Mouse (Mus musculus) embryonic facial prominence, embryonic 13.5 days (tissue): ENCODE results near the gene Gm28038. TPM values are rescaled to one million over a fixed set of nuclear protein-coding genes. Genes with fewer than 3 reads are reported as not detected.

Experiments used
- ATAC-seq: fragments of 200-750 bp; cut with Nextera tagmentation; 2 replicates; pipeline ENCODE4 v1.8.0; 2017; ENCODE audit warnings: low read depth; ENCODE audit not compliant: insufficient number of reproducible peaks, insufficient read depth, low FRiP score, low TSS enrichment
- H3K27ac ChIP-seq: fragments of 300-500 bp; sonication (generic); 2 replicates; pipeline ENCODE4 v1.5.1; 2015; ENCODE audit warnings: moderate library complexity, mild to moderate bottlenecking, inconsistent platforms
- H3K27me3 ChIP-seq: fragments of 300-500 bp; sonication (generic); 2 replicates; pipeline ENCODE4 v1.6.1; 2015; ENCODE audit warnings: mild to moderate bottlenecking, inconsistent platforms
- H3K36me3 ChIP-seq: fragments of 300-500 bp; sonication (generic); 2 replicates; pipeline ENCODE4 v1.6.1; 2015; ENCODE audit warnings: mild to moderate bottlenecking, inconsistent platforms
- H3K4me1 ChIP-seq: fragments of 300-500 bp; sonication (generic); 2 replicates; pipeline ENCODE4 v1.6.1; 2015; ENCODE audit warnings: inconsistent platforms
- H3K4me2 ChIP-seq: fragments of 300-500 bp; sonication (generic); 2 replicates; pipeline ENCODE4 v1.6.1; 2015; ENCODE audit warnings: moderate library complexity, mild to moderate bottlenecking, inconsistent platforms
- H3K4me3 ChIP-seq: fragments of 300-500 bp; sonication (generic); 2 replicates; pipeline ENCODE4 v1.5.1; 2015; ENCODE audit warnings: mild to moderate bottlenecking, inconsistent platforms
- H3K9ac ChIP-seq: fragments of 300-500 bp; sonication (generic); 2 replicates; pipeline ENCODE4 v1.6.1; 2015; ENCODE audit warnings: mild to moderate bottlenecking, inconsistent platforms
- H3K9me3 ChIP-seq: fragments of 300-500 bp; sonication (generic); 2 replicates; pipeline ENCODE4 v1.6.1; 2016; ENCODE audit warnings: inconsistent platforms
- WGBS: fragments of 180-500 bp; shearing (Covaris S2); methylation state at CpG from one replicate; pipeline ENCODE4 v1.1.7; 2015; ENCODE audit warnings: mixed read lengths; 5-methylcytosine and 5-hydroxymethylcytosine counted together
- polyA plus RNA-seq: library from polyadenylated mRNA; unstranded; fragments of >200 nt; fragmentation: Nextera tagmentation; extraction: Ambion mirVana; gene quantifications from 2 replicates; pipeline ENCODE4 v1.2.1, GENCODE M21; 2015

The Gm28038 gene
- polyA plus RNA-seq, 1 experiment from 2014 or later: not detected

GRCm38 (mm10) chr2:30306087-30306486 is 25.2 kb downstream of the Gm28038 start:
- no peak for ATAC-seq
- 92% methylated on average over 7 of the region's 7 CpGs for WGBS
- Histone ChIP-seq H3K4me2 (no peak overlapping the region), H3K4me1 (no peaks in the 10 kb centered on the region), H3K27me3 (no peaks in the 10 kb centered on the region), H3K27ac (no peak overlapping the region), H3K4me3 (no peak overlapping the region), H3K9ac (no peak overlapping the region), H3K9me3 (no peaks in the 10 kb centered on the region), H3K36me3 (peaks cover 100% of the 10 kb centered on the region)

DNA sequence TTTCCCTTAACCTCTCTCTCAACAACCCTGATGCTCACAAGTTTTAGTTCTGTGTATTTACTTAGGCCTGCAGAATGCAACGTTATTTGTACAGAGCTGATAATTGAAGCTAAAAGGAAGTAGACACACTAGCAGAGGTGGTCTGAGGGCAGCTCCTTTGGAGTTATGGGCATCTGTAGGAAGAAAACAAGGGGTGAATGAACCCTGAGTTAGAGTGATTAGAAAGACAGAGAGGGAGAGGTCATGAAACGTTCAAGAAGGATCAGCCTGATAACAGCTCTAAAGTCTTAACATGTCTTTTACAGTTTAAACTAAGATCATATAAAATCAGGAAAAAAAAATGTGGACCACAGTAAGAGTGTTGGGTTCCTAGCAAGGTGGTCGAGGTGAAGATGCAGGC is 28.5 kb downstream of the Gm28038 start:
- H3K4me2 ChIP-seq: no peak overlapping the region
- no peaks in the 10 kb centered on the region for H3K27me3 ChIP-seq
- H3K36me3 ChIP-seq: peaks cover 98% of the 10 kb centered on the region
- no peaks in the 10 kb centered on the region for H3K9me3 ChIP-seq
- ATAC-seq: no peak
- H3K27ac ChIP-seq: no peak overlapping the region
- WGBS: 86% methylated on average over 3 of the region's 3 CpGs
- H3K4me3 ChIP-seq: no peak overlapping the region
- no peaks in the 10 kb centered on the region for H3K4me1 ChIP-seq
- H3K9ac ChIP-seq: no peak overlapping the region; the same call in 1 of the 2 replicates

DNA sequence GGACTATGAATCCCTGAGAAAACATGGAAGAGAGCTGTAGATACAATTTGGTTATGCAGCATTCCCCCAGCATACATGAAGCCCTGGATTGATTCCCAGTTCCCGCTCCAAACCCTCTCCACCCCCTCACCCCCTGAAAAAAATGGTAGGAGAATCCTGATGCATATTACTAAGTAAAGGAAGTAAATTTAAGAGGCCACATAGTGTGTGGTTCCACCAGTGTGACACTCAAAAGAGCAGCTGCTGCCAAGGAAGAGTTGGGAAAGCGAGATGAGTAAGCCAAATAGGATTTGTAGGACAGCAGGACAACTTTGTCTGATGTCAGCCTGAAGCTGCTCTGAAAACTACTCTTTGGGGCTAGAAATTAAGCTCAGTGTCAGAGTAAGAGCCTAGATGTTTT is 30.6 kb downstream of the Gm28038 start:
- Histone ChIP-seq H3K9ac (no peak overlapping the region), H3K27ac (no peak overlapping the region), H3K4me2 (no peak overlapping the region), H3K36me3 (peaks cover 97% of the 10 kb centered on the region), H3K4me3 (no peak overlapping the region), H3K27me3 (no peaks in the 10 kb centered on the region), H3K4me1 (no peaks in the 10 kb centered on the region), H3K9me3 (no peaks in the 10 kb centered on the region)
- WGBS: 99% methylated on average over 2 of the region's 2 CpGs
- ATAC-seq: no peak

DNA sequence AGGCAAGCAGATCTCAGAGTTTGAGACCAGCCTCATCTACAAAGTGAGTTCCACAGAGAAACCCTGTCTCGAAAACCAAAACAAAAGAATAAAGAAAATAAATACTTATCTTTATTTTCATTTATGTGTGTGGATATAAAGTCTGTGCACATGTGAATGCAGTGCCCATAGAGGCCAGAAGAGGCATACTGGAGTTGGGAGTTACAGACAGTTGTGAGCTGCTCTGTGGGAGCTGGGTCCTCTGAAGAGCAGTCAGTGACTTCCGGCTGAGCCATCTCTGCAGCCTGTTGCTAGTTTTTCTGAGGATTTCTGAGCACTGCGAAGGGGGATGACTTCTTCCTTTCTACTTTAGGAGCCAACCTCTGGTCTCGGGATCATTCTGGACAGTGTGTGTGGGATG is 35.3 kb downstream of the Gm28038 start:
- Histone ChIP-seq H3K27me3 (no peaks in the 10 kb centered on the region), H3K4me1 (no peaks in the 10 kb centered on the region), H3K4me3 (no peak overlapping the region), H3K9ac (no peak overlapping the region), H3K36me3 (peaks cover 92% of the 10 kb centered on the region), H3K27ac (no peak overlapping the region), H3K9me3 (no peaks in the 10 kb centered on the region), H3K4me2 (no peak overlapping the region)
- 85% methylated on average over 4 of the region's 4 CpGs for WGBS
- ATAC-seq: no peak

DNA sequence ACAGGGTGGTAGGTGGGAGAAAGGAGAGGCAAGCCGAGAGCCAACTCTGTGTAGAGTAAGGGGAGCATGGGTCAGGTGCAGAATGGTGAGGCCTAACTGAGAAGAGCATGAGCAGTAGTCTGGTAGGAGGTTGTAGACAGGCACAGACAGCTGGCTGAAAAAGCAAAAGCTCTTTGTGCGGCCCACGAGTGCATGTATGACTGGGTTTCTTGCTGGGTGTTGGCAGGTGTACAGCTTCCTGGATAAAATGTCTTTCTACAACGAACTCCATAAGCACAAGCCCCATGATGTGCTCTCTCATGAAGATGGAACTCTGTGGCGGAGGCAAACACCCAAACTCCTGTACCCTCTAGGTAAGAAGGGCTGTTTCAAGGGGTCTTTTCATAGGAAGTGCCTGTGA is 36.1 kb downstream of the Gm28038 start:
- peaks cover 94% of the 10 kb centered on the region for H3K36me3 ChIP-seq
- no peak overlapping the region for H3K27ac ChIP-seq
- no peak overlapping the region for H3K9ac ChIP-seq
- no peaks in the 10 kb centered on the region for H3K27me3 ChIP-seq
- WGBS: 90% methylated on average over 5 of the region's 5 CpGs
- ATAC-seq: no peak
- no peaks in the 10 kb centered on the region for H3K4me1 ChIP-seq
- no peak overlapping the region for H3K4me2 ChIP-seq
- no peaks in the 10 kb centered on the region for H3K9me3 ChIP-seq
- no peak overlapping the region for H3K4me3 ChIP-seq

- no peak for ATAC-seq
- H3K36me3 ChIP-seq: peaks cover 94% of the 10 kb centered on the region
- no peak overlapping the region for H3K27ac ChIP-seq
- 86% methylated on average over 4 of the region's 4 CpGs for WGBS
- H3K27me3 ChIP-seq: no peaks in the 10 kb centered on the region
- H3K9ac ChIP-seq: no peak overlapping the region
- H3K4me3 ChIP-seq: no peak overlapping the region
- H3K9me3 ChIP-seq: no peaks in the 10 kb centered on the region
- no peaks in the 10 kb centered on the region for H3K4me1 ChIP-seq
- H3K4me2 ChIP-seq: no peak overlapping the region
Observed at GRCm38 (mm10) chr2:30319260-30319659, 38.4 kb downstream of the Gm28038 start.

DNA sequence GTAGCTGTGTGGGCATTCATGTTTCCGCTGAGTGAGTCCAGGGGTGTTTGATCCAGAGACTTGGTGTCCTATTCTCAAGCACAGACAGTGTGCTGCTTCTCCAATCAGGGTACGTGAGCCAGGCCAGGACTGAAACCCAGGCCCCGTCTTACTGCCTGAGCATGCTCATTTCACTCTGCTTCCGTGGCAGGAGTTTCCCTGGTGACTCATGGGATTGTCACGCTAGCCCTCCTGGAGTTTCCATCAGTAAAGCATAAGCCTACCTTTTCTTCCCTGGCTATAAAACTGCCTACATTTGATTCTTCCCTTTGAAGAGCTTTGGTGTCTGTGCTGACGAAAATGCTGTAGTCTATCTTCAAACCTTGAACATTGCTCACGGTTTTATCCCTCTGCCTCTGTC is 42.3 kb downstream of the Gm28038 start:
- Histone ChIP-seq H3K9me3 (no peaks in the 10 kb centered on the region), H3K27ac (no peak overlapping the region), H3K27me3 (no peaks in the 10 kb centered on the region), H3K36me3 (peaks cover 94% of the 10 kb centered on the region), H3K4me2 (no peak overlapping the region), H3K4me1 (no peaks in the 10 kb centered on the region), H3K9ac (no peak overlapping the region), H3K4me3 (no peak overlapping the region)
- ATAC-seq: no peak
- 90% methylated on average over 7 of the region's 7 CpGs for WGBS

- H3K4me3 ChIP-seq: no peak overlapping the region
- no peak overlapping the region for H3K9ac ChIP-seq
- H3K36me3 ChIP-seq: peaks cover 96% of the 10 kb centered on the region
- no peaks in the 10 kb centered on the region for H3K9me3 ChIP-seq
- WGBS: 91% methylated on average over 5 of the region's 5 CpGs
- H3K27ac ChIP-seq: no peak overlapping the region
- H3K4me1 ChIP-seq: no peaks in the 10 kb centered on the region
- no peak for ATAC-seq
- no peak overlapping the region for H3K4me2 ChIP-seq
- no peaks in the 10 kb centered on the region for H3K27me3 ChIP-seq
Observed at GRCm38 (mm10) chr2:30325296-30325695, 44.5 kb downstream of the Gm28038 start.

GRCm38 (mm10) chr2:30327276-30327675 is 46.4 kb downstream of the Gm28038 start:
- ATAC-seq: no peak
- Histone ChIP-seq H3K27me3 (no peaks in the 10 kb centered on the region), H3K4me2 (no peak overlapping the region), H3K27ac (no peak overlapping the region), H3K9ac (no peak overlapping the region), H3K9me3 (no peaks in the 10 kb centered on the region), H3K4me3 (no peak overlapping the region), H3K36me3 (peaks cover 97% of the 10 kb centered on the region), H3K4me1 (no peaks in the 10 kb centered on the region)
- 92% methylated on average over 7 of the region's 7 CpGs for WGBS

GRCm38 (mm10) chr2:30328791-30329190 is 47.9 kb downstream of the Gm28038 start:
- H3K4me2 ChIP-seq: no peak overlapping the region
- peaks cover 97% of the 10 kb centered on the region for H3K36me3 ChIP-seq
- no peaks in the 10 kb centered on the region for H3K4me1 ChIP-seq
- H3K9ac ChIP-seq: no peak overlapping the region
- no peak for ATAC-seq
- no peaks in the 10 kb centered on the region for H3K27me3 ChIP-seq
- no peaks in the 10 kb centered on the region for H3K9me3 ChIP-seq
- H3K27ac ChIP-seq: no peak overlapping the region
- WGBS: 89% methylated on average over 3 of the region's 3 CpGs
- no peak overlapping the region for H3K4me3 ChIP-seq

GRCm38 (mm10) chr2:30335324-30335723 is 54.5 kb downstream of the Gm28038 start:
- whole genome bisulfite sequencing: 96% methylated on average over 2 of the region's 2 CpGs
- H3K9ac ChIP-seq: no peak overlapping the region
- no peak overlapping the region for H3K27ac ChIP-seq
- no peak for ATAC-seq
- peaks cover 97% of the 10 kb centered on the region for H3K36me3 ChIP-seq
- H3K4me3 ChIP-seq: no peak overlapping the region
- no peak overlapping the region for H3K4me2 ChIP-seq
- no peaks in the 10 kb centered on the region for H3K27me3 ChIP-seq
- H3K4me1 ChIP-seq: no peaks in the 10 kb centered on the region
- no peaks in the 10 kb centered on the region for H3K9me3 ChIP-seq

- Histone ChIP-seq H3K9me3 (no peaks in the 10 kb centered on the region), H3K9ac (no peak overlapping the region), H3K4me3 (no peak overlapping the region), H3K27me3 (no peaks in the 10 kb centered on the region), H3K36me3 (peaks cover 97% of the 10 kb centered on the region), H3K27ac (no peak overlapping the region), H3K4me2 (no peak overlapping the region), H3K4me1 (no peaks in the 10 kb centered on the region)
- 83% methylated on average over 16 of the region's 16 CpGs for WGBS
- no peak for ATAC-seq
Observed at GRCm38 (mm10) chr2:30336174-30336915, 55.5 kb downstream of the Gm28038 start.
